26 mouse cellular contexts compared by ENCODE assay signal in the genomic region with DNA sequence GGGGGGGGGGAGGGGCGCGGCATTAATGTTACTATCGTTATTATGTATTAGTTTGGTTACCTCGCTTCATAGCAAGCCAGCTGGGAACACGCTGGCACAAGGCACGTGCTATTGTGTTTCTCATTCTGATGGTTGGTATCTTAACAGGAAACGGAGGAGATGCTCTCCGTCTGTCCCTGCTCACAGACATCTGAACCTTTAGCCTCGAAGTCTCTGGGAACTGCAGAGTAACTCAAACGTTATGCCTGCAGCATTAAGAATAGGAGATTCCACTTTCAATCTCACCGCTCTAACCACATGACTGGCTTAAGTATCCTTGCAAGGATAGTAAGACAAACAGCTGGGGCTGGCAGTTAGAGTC.
DNase-seq lines count a peak whose midpoint lies in the region; ATAC-seq and TF ChIP-seq lines count a peak whose summit lies in the region.
"Had no signal": no experiment of that assay in that cellular context is flagged by ENCODE, and none has a peak within 500 bp of the region (broad histone marks: within the 10 kb centered on the region; RNA-seq: fewer than 3 reads in every experiment).

No protein-coding gene starts in this region.

- DNase-seq in kidney, adult 2 months, result no peak
- peak; percentile 52 for DNase-seq in adipocyte (ENCODE audit: low spot score)
- peak; percentile 55 for DNase-seq in intestine, embryonic 14.5 days (ENCODE audit: low spot score)
- DNase-seq in cerebellum, adult 9-11 months, result no peak
- DNase-seq: adrenal gland, postnatal 25 days; cerebellum, adult 11 months; cerebellum, postnatal 25 days; gastrocnemius, postnatal 25 days; heart, postnatal 4 days; layer of hippocampus, postnatal 36 days; spleen, adult 18-20 months had no signal

- H3K27me3 ChIP-seq in kidney, embryonic 16.5 days (ENCODE audit: insufficient read depth, low read length), result no peaks in the 10 kb centered on the region
- H3K27me3 ChIP-seq in kidney, adult 2 months (replicated peaks; ENCODE audit: control insufficient read depth, insufficient read depth, low read length), result no peaks in the 10 kb centered on the region
- H3K27me3 ChIP-seq in intestine, embryonic 14.5 days (replicated peaks; ENCODE audit: control insufficient read depth, insufficient read depth, low read length), result no peaks in the 10 kb centered on the region
- no peaks in the 10 kb centered on the region for H3K27me3 ChIP-seq in neural tube, embryonic 14.5 days (ENCODE audit: control insufficient read depth, insufficient read depth, low read length)
- H3K27me3 ChIP-seq: embryonic facial prominence, embryonic 12.5 days; forebrain, embryonic 15.5 days; heart, embryonic 15.5 days; hindbrain, embryonic 15.5 days; limb, embryonic 13.5 days; midbrain, embryonic 15.5 days had no signal

- TF ChIP-seq CTCF in kidney, adult 2 months (conservative IDR thresholded peaks at IDR 0.05; ENCODE audit: insufficient read depth, insufficient read length, low read depth, low read length), result no peak

- H3K36me3 ChIP-seq in kidney, embryonic 16.5 days (ENCODE audit: insufficient read depth, low read length), result no peaks in the 10 kb centered on the region
- H3K36me3 ChIP-seq in kidney, adult 2 months (ENCODE audit: control insufficient read depth, insufficient read depth, low read length), result no peaks in the 10 kb centered on the region
- H3K36me3 ChIP-seq in intestine, embryonic 14.5 days (ENCODE audit: control insufficient read depth, insufficient read depth, low read length), result no peaks in the 10 kb centered on the region
- no peaks in the 10 kb centered on the region for H3K36me3 ChIP-seq in neural tube, embryonic 14.5 days (ENCODE audit: control insufficient read depth, insufficient read depth, low read length)
- H3K36me3 ChIP-seq: embryonic facial prominence, embryonic 12.5 days; forebrain, embryonic 15.5 days; G1E; heart, embryonic 15.5 days; hindbrain, embryonic 15.5 days; limb, embryonic 13.5 days; midbrain, embryonic 15.5 days had no signal

- no peak overlapping the region for H3K4me3 ChIP-seq in kidney, embryonic 16.5 days (ENCODE audit: low read length)
- no peak overlapping the region for H3K4me3 ChIP-seq in kidney, adult 2 months (ENCODE audit: insufficient read depth, low read depth, low read length)
- no peak overlapping the region for H3K4me3 ChIP-seq in intestine, embryonic 14.5 days (ENCODE audit: low read depth, low read length)
- no peak overlapping the region for H3K4me3 ChIP-seq in neural tube, embryonic 14.5 days (ENCODE audit: low read depth, low read length)
- H3K4me3 ChIP-seq: embryonic facial prominence, embryonic 12.5 days; forebrain, embryonic 15.5 days; heart, embryonic 15.5 days; hindbrain, embryonic 15.5 days; layer of hippocampus, adult 2 months; limb, embryonic 13.5 days; midbrain, embryonic 15.5 days; myocyte had no signal

- no peak overlapping the region for H3K9ac ChIP-seq in kidney, embryonic 16.5 days (replicated peaks; ENCODE audit: low read length)
- no peak overlapping the region for H3K9ac ChIP-seq in intestine, embryonic 14.5 days (ENCODE audit: low read length)
- H3K9ac ChIP-seq in neural tube, embryonic 14.5 days (replicated peaks; ENCODE audit: low read depth, low read length), result no peak overlapping the region
- H3K9ac ChIP-seq: embryonic facial prominence, embryonic 12.5 days; forebrain, embryonic 15.5 days; heart, embryonic 15.5 days; hindbrain, embryonic 15.5 days; limb, embryonic 13.5 days; liver, embryonic 14.5 days; midbrain, embryonic 15.5 days had no signal

- ATAC-seq in kidney, embryonic 16.5 days (ENCODE audit: low FRiP score, low TSS enrichment), result peak; percentile 83
- 0 out of 2 replicates have a peak, but pooled peaks have one; percentile 36 for ATAC-seq in intestine, embryonic 14.5 days (replicated peaks; ENCODE audit: low FRiP score, low TSS enrichment, low read depth)
- ATAC-seq in neural tube, embryonic 14.5 days (ENCODE audit: low read depth), result peak; percentile 60
- no peak for ATAC-seq in megakaryocyte-erythroid progenitor cell, adult 5-6 weeks (replicated peaks; ENCODE audit: low FRiP score, low TSS enrichment, poor library complexity, severe bottlenecking)
- ATAC-seq: activated CD4-positive, CD25-positive, alpha-beta regulatory T cell, adult 4 months; forebrain, embryonic 15.5 days; lung, postnatal 0 days; midbrain, embryonic 15.5 days had no signal

- peaks cover 4% of the 10 kb centered on the region; the same call in 1 of the 2 replicates for H3K4me1 ChIP-seq in kidney, embryonic 16.5 days (ENCODE audit: insufficient read depth, low read length)
- H3K4me1 ChIP-seq in kidney, adult 2 months (ENCODE audit: control insufficient read depth, insufficient read depth, low read length), result no peaks in the 10 kb centered on the region; the same call in 1 of the 2 replicates
- H3K4me1 ChIP-seq in intestine, embryonic 14.5 days (replicated peaks; ENCODE audit: control insufficient read depth, insufficient read depth, low read length), result no peaks in the 10 kb centered on the region; the same call in 1 of the 2 replicates
- no peaks in the 10 kb centered on the region for H3K4me1 ChIP-seq in neural tube, embryonic 14.5 days (ENCODE audit: control insufficient read depth, insufficient read depth, low read length)
- H3K4me1 ChIP-seq: forebrain, embryonic 15.5 days; heart, embryonic 15.5 days; hindbrain, embryonic 15.5 days; limb, embryonic 13.5 days; midbrain, embryonic 15.5 days had no signal

- no peak for TF ChIP-seq POLR2A in kidney, adult 2 months (IDR thresholded peaks at IDR 0.05; ENCODE audit: low read depth, low read length)

- 22% methylated on average over 9 of the region's 11 CpGs for WGBS in kidney, embryonic 16.5 days
- WGBS in kidney, adult 2 months, result 21% methylated on average over 9 of the region's 11 CpGs
- 22% methylated on average over 9 of the region's 11 CpGs for WGBS in intestine, embryonic 14.5 days
- WGBS in neural tube, embryonic 14.5 days, result 46% methylated on average over 10 of the region's 11 CpGs

- no peaks in the 10 kb centered on the region for H3K9me3 ChIP-seq in kidney, embryonic 16.5 days (ENCODE audit: low read length)
- H3K9me3 ChIP-seq in intestine, embryonic 14.5 days (ENCODE audit: control insufficient read depth, low read length), result no peaks in the 10 kb centered on the region
- H3K9me3 ChIP-seq in neural tube, embryonic 14.5 days (ENCODE audit: control insufficient read depth, low read length), result no peaks in the 10 kb centered on the region
- H3K9me3 ChIP-seq: embryonic facial prominence, embryonic 12.5 days; forebrain, embryonic 15.5 days; G1E; heart, embryonic 15.5 days; hindbrain, embryonic 15.5 days; limb, embryonic 13.5 days; midbrain, embryonic 15.5 days had no signal

- no peak overlapping the region for H3K27ac ChIP-seq in kidney, embryonic 16.5 days (ENCODE audit: low read length)
- no peak overlapping the region for H3K27ac ChIP-seq in kidney, adult 2 months (ENCODE audit: insufficient read depth, low read depth, low read length)
- H3K27ac ChIP-seq in intestine, embryonic 14.5 days (ENCODE audit: low read depth), result peak overlapping the region; percentile 28; the same call in 1 of the 2 replicates
- no peak overlapping the region for H3K27ac ChIP-seq in neural tube, embryonic 14.5 days (ENCODE audit: low read depth, low read length)
- H3K27ac ChIP-seq: forebrain, embryonic 15.5 days; heart, embryonic 15.5 days; hindbrain, embryonic 15.5 days; layer of hippocampus, adult 2 months; limb, embryonic 13.5 days; liver, embryonic 14.5 days; midbrain, embryonic 15.5 days had no signal

- H3K4me2 ChIP-seq in kidney, embryonic 16.5 days (replicated peaks; ENCODE audit: low read depth, low read length), result peak overlapping the region; percentile 42
- H3K4me2 ChIP-seq in intestine, embryonic 14.5 days (ENCODE audit: low read length), result peak overlapping the region; percentile 2; the same call in 1 of the 2 replicates
- H3K4me2 ChIP-seq in neural tube, embryonic 14.5 days (ENCODE audit: low read depth, low read length), result no peak overlapping the region
- H3K4me2 ChIP-seq: embryonic facial prominence, embryonic 12.5 days; forebrain, embryonic 15.5 days; heart, embryonic 15.5 days; hindbrain, embryonic 15.5 days; limb, embryonic 13.5 days; midbrain, embryonic 15.5 days had no signal

Comparison
In these comparisons a context has a peak if more than half of its experiments do, and no peak if none do; other contexts are left out.
1. DNase-seq: peak in adipocyte (single experiment) and intestine, embryonic 14.5 days (single experiment); none in kidney, adult 2 months (single experiment) and cerebellum, adult 9-11 months (single experiment).